Mouse (Mus musculus) midbrain, embryonic 12.5 days (tissue): ENCODE data around the gene Cyp26b1. TPM values are rescaled to one million over a fixed set of nuclear protein-coding genes. Genes with fewer than 3 reads are reported as not detected.

Experiments used
- ATAC-seq: fragments of 200-750 bp; cut with Nextera tagmentation; 2 replicates; pipeline ENCODE4 v1.8.0; 2017; ENCODE audit warnings: low read depth, moderate TSS enrichment, moderate library complexity; ENCODE audit not compliant: low FRiP score
- H3K27ac ChIP-seq: fragments of 300-500 bp; sonication (generic); replicated peaks from 2 replicates; pipeline ENCODE4 v1.5.1; 2016; ENCODE audit warnings: mild to moderate bottlenecking
- H3K27me3 ChIP-seq: fragments of 300-500 bp; sonication (generic); 2 replicates; pipeline ENCODE4 v1.6.1; 2016; ENCODE audit warnings: mild to moderate bottlenecking
- H3K36me3 ChIP-seq: fragments of 300-500 bp; sonication (generic); 2 replicates; pipeline ENCODE4 v1.6.1; 2016
- H3K4me1 ChIP-seq: fragments of 300-500 bp; sonication (generic); 2 replicates; pipeline ENCODE4 v1.6.1; 2016
- H3K4me2 ChIP-seq: fragments of 300-500 bp; sonication (generic); replicated peaks from 2 replicates; pipeline ENCODE4 v1.6.1; 2016; ENCODE audit warnings: mild to moderate bottlenecking, moderate library complexity
- H3K4me3 ChIP-seq: fragments of 300-500 bp; sonication (generic); 2 replicates; pipeline ENCODE4 v1.5.1; 2016; ENCODE audit warnings: mild to moderate bottlenecking
- H3K9ac ChIP-seq: fragments of 300-500 bp; sonication (generic); replicated peaks from 2 replicates; pipeline ENCODE4 v1.6.1; 2016; ENCODE audit warnings: mild to moderate bottlenecking, moderate library complexity
- H3K9me3 ChIP-seq: fragments of 300-500 bp; sonication (generic); 2 replicates; pipeline ENCODE4 v1.6.1; 2016; ENCODE audit warnings: mild to moderate bottlenecking
- WGBS: fragments of 180-500 bp; shearing (Covaris S2); methylation state at CpG from one replicate; pipeline ENCODE4 v1.1.7; 2016; 5-methylcytosine and 5-hydroxymethylcytosine counted together
- polyA plus RNA-seq: library from polyadenylated mRNA; unstranded; fragments of >200 nt; fragmentation: Nextera tagmentation; extraction: Ambion mirVana; gene quantifications from 2 replicates; pipeline ENCODE4 v1.2.1, GENCODE M21; 2016

The Cyp26b1 gene
- polyA plus RNA-seq, 1 experiment from 2014 or later = 14.1 TPM

GRCm38 (mm10) chr6:84573905-84574660, 19.6 kb downstream of the Cyp26b1 start:
- H3K4me2 ChIP-seq = peak overlapping the region; percentile 44
- ATAC-seq = peak; percentile 75
- H3K4me1 ChIP-seq = peaks cover 16% of the 10 kb centered on the region
- no peak overlapping the region for H3K9ac ChIP-seq
- peaks cover 67% of the 10 kb centered on the region for H3K27me3 ChIP-seq
- H3K27ac ChIP-seq = no peak overlapping the region
- H3K4me3 ChIP-seq = peak overlapping the region; percentile 21
- 24% methylated on average over 25 of the region's 25 CpGs for WGBS
- H3K36me3 ChIP-seq = no peaks in the 10 kb centered on the region
- H3K9me3 ChIP-seq = no peaks in the 10 kb centered on the region

GRCm38 (mm10) chr6:84570039-84570438, 23.7 kb downstream of the Cyp26b1 start:
- ATAC-seq = no peak
- Histone ChIP-seq H3K4me2 (no peak overlapping the region), H3K9ac (no peak overlapping the region), H3K4me3 (no peak overlapping the region), H3K27me3 (peaks cover 27% of the 10 kb centered on the region), H3K9me3 (no peaks in the 10 kb centered on the region), H3K27ac (no peak overlapping the region), H3K4me1 (peaks cover 16% of the 10 kb centered on the region), H3K36me3 (no peaks in the 10 kb centered on the region)
- 55% methylated on average over 3 of the region's 3 CpGs for WGBS

GRCm38 (mm10) chr6:84569590-84569989, 24.1 kb downstream of the Cyp26b1 start:
- Histone ChIP-seq H3K9me3 (no peaks in the 10 kb centered on the region), H3K27me3 (peaks cover 23% of the 10 kb centered on the region), H3K36me3 (no peaks in the 10 kb centered on the region), H3K4me3 (no peak overlapping the region), H3K4me1 (peaks cover 16% of the 10 kb centered on the region), H3K4me2 (no peak overlapping the region), H3K27ac (no peak overlapping the region), H3K9ac (no peak overlapping the region)
- ATAC-seq = no peak

- Histone ChIP-seq H3K27me3 (peaks cover 16% of the 10 kb centered on the region; the same call in 1 of the 2 replicates), H3K9me3 (no peaks in the 10 kb centered on the region), H3K4me3 (no peak overlapping the region), H3K36me3 (no peaks in the 10 kb centered on the region), H3K4me1 (peaks cover 12% of the 10 kb centered on the region), H3K4me2 (no peak overlapping the region), H3K27ac (no peak overlapping the region), H3K9ac (no peak overlapping the region)
- WGBS = 81% methylated on average over 6 of the region's 6 CpGs
- no peak for ATAC-seq
Observed at GRCm38 (mm10) chr6:84568880-84569279, 24.8 kb downstream of the Cyp26b1 start.

- H3K4me2 ChIP-seq = no peak overlapping the region
- no peaks in the 10 kb centered on the region for H3K36me3 ChIP-seq
- 77% methylated on average over 4 of the region's 4 CpGs for WGBS
Observed at GRCm38 (mm10) chr6:84567696-84568095, 26.0 kb downstream of the Cyp26b1 start.

DNA sequence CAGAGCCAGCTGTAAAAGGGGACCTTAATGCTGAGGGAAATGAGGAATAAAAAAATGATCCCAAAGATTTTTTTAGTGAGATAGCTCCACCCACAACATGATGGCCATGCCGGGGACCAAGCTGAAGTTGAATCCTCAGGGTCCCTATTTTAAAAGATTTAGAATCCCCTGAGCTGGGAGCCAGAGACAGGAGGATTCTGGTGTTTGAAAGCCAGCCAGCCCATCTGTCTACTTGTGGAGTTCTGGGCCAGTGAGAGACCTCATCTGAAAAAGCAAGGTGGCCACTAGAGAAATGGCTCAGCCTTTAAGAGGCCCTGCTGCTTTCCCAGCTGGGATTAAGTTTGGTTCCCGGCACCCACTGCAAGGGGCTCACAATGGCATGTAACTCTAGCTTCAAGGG, 26.9 kb downstream of the Cyp26b1 start:
- H3K27ac ChIP-seq = no peak overlapping the region
- no peaks in the 10 kb centered on the region for H3K9me3 ChIP-seq
- no peak overlapping the region for H3K4me2 ChIP-seq
- H3K36me3 ChIP-seq = no peaks in the 10 kb centered on the region
- H3K4me3 ChIP-seq = no peak overlapping the region
- no peak for ATAC-seq
- WGBS = 55% methylated on average over 2 of the region's 2 CpGs
- peaks cover 12% of the 10 kb centered on the region for H3K4me1 ChIP-seq
- H3K9ac ChIP-seq = no peak overlapping the region
- peaks cover 5% of the 10 kb centered on the region; the same call in 1 of the 2 replicates for H3K27me3 ChIP-seq

More at GRCm38 (mm10) chr6:84567696-84568095, 26.0 kb downstream of the Cyp26b1 start:
- peaks cover 12% of the 10 kb centered on the region for H3K4me1 ChIP-seq
- H3K4me3 ChIP-seq = no peak overlapping the region
- peaks cover 7% of the 10 kb centered on the region; the same call in 1 of the 2 replicates for H3K27me3 ChIP-seq
- no peak overlapping the region for H3K9ac ChIP-seq
- no peak overlapping the region for H3K27ac ChIP-seq
- H3K9me3 ChIP-seq = no peaks in the 10 kb centered on the region
- ATAC-seq = no peak

- H3K27me3 ChIP-seq = peaks cover 5% of the 10 kb centered on the region; the same call in 1 of the 2 replicates
- H3K4me1 ChIP-seq = peaks cover 12% of the 10 kb centered on the region
- no peak overlapping the region for H3K4me2 ChIP-seq
- no peaks in the 10 kb centered on the region for H3K36me3 ChIP-seq
- no peak overlapping the region for H3K27ac ChIP-seq
- H3K9me3 ChIP-seq = no peaks in the 10 kb centered on the region
- ATAC-seq = no peak
- WGBS = 88% methylated on average over 5 of the region's 5 CpGs
- no peak overlapping the region for H3K9ac ChIP-seq
- no peak overlapping the region for H3K4me3 ChIP-seq
Observed at GRCm38 (mm10) chr6:84565245-84565644, 28.5 kb downstream of the Cyp26b1 start.

GRCm38 (mm10) chr6:84562948-84563347, 30.8 kb downstream of the Cyp26b1 start:
- no peaks in the 10 kb centered on the region for H3K36me3 ChIP-seq
- no peak for ATAC-seq
- no peak overlapping the region for H3K4me2 ChIP-seq
- no peaks in the 10 kb centered on the region; the same call in 1 of the 2 replicates for H3K27me3 ChIP-seq
- no peak overlapping the region for H3K27ac ChIP-seq
- H3K9me3 ChIP-seq = no peaks in the 10 kb centered on the region
- H3K4me1 ChIP-seq = no peaks in the 10 kb centered on the region
- H3K4me3 ChIP-seq = no peak overlapping the region
- 61% methylated on average over 4 of the region's 4 CpGs for WGBS
- no peak overlapping the region for H3K9ac ChIP-seq

GRCm38 (mm10) chr6:84561171-84561570, 32.5 kb downstream of the Cyp26b1 start:
- Histone ChIP-seq H3K9ac (no peak overlapping the region), H3K27ac (no peak overlapping the region), H3K36me3 (no peaks in the 10 kb centered on the region), H3K4me3 (no peak overlapping the region), H3K4me2 (no peak overlapping the region), H3K27me3 (no peaks in the 10 kb centered on the region), H3K4me1 (no peaks in the 10 kb centered on the region), H3K9me3 (no peaks in the 10 kb centered on the region)
- 92% methylated on average over 1 of the region's 1 CpGs for WGBS
- no peak for ATAC-seq

GRCm38 (mm10) chr6:84549852-84550437, 43.8 kb downstream of the Cyp26b1 start:
- Histone ChIP-seq H3K4me3 (no peak overlapping the region), H3K27ac (no peak overlapping the region), H3K27me3 (no peaks in the 10 kb centered on the region), H3K36me3 (no peaks in the 10 kb centered on the region), H3K9ac (no peak overlapping the region), H3K4me1 (no peaks in the 10 kb centered on the region), H3K4me2 (no peak overlapping the region), H3K9me3 (no peaks in the 10 kb centered on the region)
- WGBS = 71% methylated on average over 9 of the region's 9 CpGs
- no peak for ATAC-seq

DNA sequence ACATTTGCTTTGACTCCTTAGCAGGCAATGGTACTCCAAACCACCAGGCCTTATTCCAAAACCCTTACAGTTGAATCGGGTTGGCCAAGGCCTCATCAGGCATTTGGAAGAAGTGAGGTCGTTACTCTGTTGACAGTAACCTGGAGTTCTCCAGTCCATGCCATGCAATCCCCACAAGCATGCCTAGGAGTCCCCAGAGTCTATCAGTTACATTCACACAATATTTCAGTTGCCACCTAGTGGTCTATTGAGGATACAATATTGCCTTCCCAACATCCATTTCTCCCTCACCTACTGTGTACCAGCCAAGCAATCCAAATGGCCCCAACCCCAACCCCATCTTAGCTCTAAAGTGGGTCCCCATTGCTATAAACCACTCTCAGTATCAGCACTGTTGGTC, 48.3 kb downstream of the Cyp26b1 start:
- H3K27me3 ChIP-seq = peaks cover 3% of the 10 kb centered on the region; the same call in 1 of the 2 replicates
- H3K9ac ChIP-seq = no peak overlapping the region
- H3K4me1 ChIP-seq = no peaks in the 10 kb centered on the region
- ATAC-seq = no peak
- no peak overlapping the region for H3K4me3 ChIP-seq
- H3K4me2 ChIP-seq = no peak overlapping the region
- no peak overlapping the region for H3K27ac ChIP-seq
- WGBS = 88% methylated on average over 2 of the region's 2 CpGs
- H3K9me3 ChIP-seq = no peaks in the 10 kb centered on the region
- no peaks in the 10 kb centered on the region for H3K36me3 ChIP-seq

GRCm38 (mm10) chr6:84544359-84544758, 49.3 kb downstream of the Cyp26b1 start:
- H3K4me2 ChIP-seq = no peak overlapping the region
- ATAC-seq = no peak
- no peaks in the 10 kb centered on the region for H3K9me3 ChIP-seq
- H3K27me3 ChIP-seq = peaks cover 3% of the 10 kb centered on the region; the same call in 1 of the 2 replicates
- no peaks in the 10 kb centered on the region for H3K4me1 ChIP-seq
- no peak overlapping the region for H3K4me3 ChIP-seq
- 93% methylated on average over 3 of the region's 3 CpGs for WGBS
- H3K9ac ChIP-seq = no peak overlapping the region
- no peak overlapping the region for H3K27ac ChIP-seq
- no peaks in the 10 kb centered on the region for H3K36me3 ChIP-seq
